Mouse (Mus musculus) spleen, adult 2 months (tissue): ENCODE measurements around the gene Zdhhc4.

Experiments used
- CTCF ChIP-seq: fragments of 200-500 bp; IDR thresholded peaks from 2 replicates; pipeline ENCODE4 v1.5.1; 2011; ENCODE audit warnings: mild to moderate bottlenecking, inconsistent platforms; ENCODE audit not compliant: insufficient read depth, insufficient read length, insufficient replicate concordance; ENCODE audit errors: extremely low read depth
- POLR2A ChIP-seq: fragments of 200-500 bp; IDR thresholded peaks from 2 replicates; pipeline ENCODE4 v1.6.1; 2011; ENCODE audit warnings: low read depth, low read length, inconsistent platforms

GRCm38 (mm10) chr5:143367931-143368330 lies 38.9 kb upstream of the Zdhhc4 start:
- TF ChIP-seq POLR2A (no peak), CTCF (no peak)
